Mouse (Mus musculus) erythroblast, embryonic 14.5 days (primary cell): Measurements from ENCODE around the gene Unkl.

ENCODE experiments used
- GATA1 ChIP-seq: IDR thresholded peaks from 2 replicates; pipeline ENCODE4 v1.6.1; 2012; ENCODE audit warnings: low read length, inconsistent platforms, mixed read lengths
- TAL1 ChIP-seq: IDR thresholded peaks from 3 replicates; pipeline ENCODE4 v1.6.1; 2012; ENCODE audit warnings: low read length, inconsistent platforms, mixed read lengths

DNA sequence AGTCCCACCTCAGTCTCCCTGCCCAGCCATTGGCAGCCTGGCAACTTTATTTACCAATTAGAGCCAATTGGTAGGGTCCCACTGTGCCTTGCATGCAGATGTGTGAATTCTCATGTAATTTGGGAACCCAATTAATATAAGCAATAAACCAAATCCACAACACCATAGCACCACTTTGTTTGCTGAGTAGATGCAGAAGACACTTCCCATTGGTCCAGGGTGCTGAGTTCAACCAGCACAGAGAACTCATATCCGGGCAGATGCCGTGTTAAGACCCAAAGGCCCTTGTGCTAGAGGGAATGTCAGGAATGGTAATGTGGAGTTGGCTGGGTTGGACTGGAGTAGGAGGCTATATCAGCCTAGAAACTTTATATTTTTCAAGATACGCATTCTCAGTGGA lies 87.6 kb downstream of the Unkl start:
- TF ChIP-seq GATA1 (no peak), TAL1 (no peak)
